Mouse (Mus musculus) megakaryocyte, embryonic 14.5 days (primary cell): ENCODE measurements around the gene Foxe3.

ENCODE experiments used
- FLI1 ChIP-seq: IDR thresholded peaks from 2 replicates; pipeline ENCODE4 v1.6.1; 2012; ENCODE audit warnings: low read length, inconsistent platforms, mixed read lengths
- GATA1 ChIP-seq: IDR thresholded peaks from 3 replicates; pipeline ENCODE4 v1.6.1; 2012; ENCODE audit warnings: mixed read lengths, low read length, inconsistent platforms, borderline replicate concordance

GRCm38 (mm10) chr4:114959533-114959932, 33.7 kb upstream of the Foxe3 start:
- TF ChIP-seq GATA1 (no peak), FLI1 (no peak)
